Mouse (Mus musculus) liver, embryonic 14.5 days (tissue): ENCODE data around the gene Sh3bgr. TPM values are rescaled to one million over a fixed set of nuclear protein-coding genes. Genes with fewer than 3 reads are reported as not detected.

ENCODE experiments used
- ATAC-seq: fragments of 200-750 bp; cut with Nextera tagmentation; 2 replicates; pipeline ENCODE4 v1.8.0; 2017; ENCODE audit warnings: moderate number of reproducible peaks, mild to moderate bottlenecking, moderate library complexity; ENCODE audit not compliant: insufficient read depth
- DNase-seq, 3 experiments: peaks; one replicate each; pipeline ENCODE4 v3.0.0-alpha.2; 2012 to 2013; ENCODE audit warnings: low read depth in 3 of 3, low spot score in 3 of 3
- H3K27ac ChIP-seq: fragments of 300-500 bp; sonication (generic); 2 replicates; pipeline ENCODE4 v1.5.1; 2014; ENCODE audit warnings: moderate library complexity, mild to moderate bottlenecking, control low read depth, inconsistent platforms
- H3K27me3 ChIP-seq: fragments of 300-500 bp; sonication (generic); 2 replicates; pipeline ENCODE4 v1.6.1; 2014; ENCODE audit warnings: mild to moderate bottlenecking, low read length, moderate library complexity; ENCODE audit not compliant: control insufficient read depth, insufficient read depth
- H3K36me3 ChIP-seq: fragments of 300-500 bp; sonication (generic); replicated peaks from 2 replicates; pipeline ENCODE4 v1.6.1; 2014; ENCODE audit warnings: low read depth; ENCODE audit not compliant: control insufficient read depth, insufficient read depth
- H3K4me1 ChIP-seq, 2 experiments: fragments of 200-500 bp in 1 of 2; fragments of 300-500 bp in 1 of 2; sonication (generic) in 1 of 2; replicated peaks; 2 replicates each; pipeline ENCODE4 v1.6.1; 2012 to 2014; ENCODE audit warnings: antibody characterized with exemption in 1 of 2, inconsistent platforms in 1 of 2, low read length in 1 of 2; ENCODE audit not compliant: control insufficient read depth in 2 of 2, insufficient read depth in 2 of 2
- H3K4me2 ChIP-seq: fragments of 300-500 bp; sonication (generic); 2 replicates; pipeline ENCODE4 v1.6.1; 2014; ENCODE audit warnings: low read depth, mild to moderate bottlenecking, control low read depth, moderate library complexity
- H3K4me3 ChIP-seq, 2 experiments: fragments of 200-500 bp in 1 of 2; fragments of 300-500 bp in 1 of 2; sonication (generic) in 1 of 2; 2 replicates each; pipeline ENCODE4 v1.5.1; 2012 to 2014; ENCODE audit warnings: low read depth in 2 of 2, low read length in 2 of 2, mild to moderate bottlenecking in 2 of 2, control low read depth in 1 of 2, inconsistent platforms in 1 of 2, moderate library complexity in 1 of 2; ENCODE audit not compliant: insufficient read depth in 1 of 2
- H3K9ac ChIP-seq: fragments of 300-500 bp; sonication (generic); replicated peaks from 2 replicates; pipeline ENCODE4 v1.6.1; 2014; ENCODE audit warnings: mild to moderate bottlenecking, control low read depth, moderate library complexity
- H3K9me3 ChIP-seq: fragments of 300-500 bp; sonication (generic); 2 replicates; pipeline ENCODE4 v1.6.1; 2016; ENCODE audit warnings: low read length, mixed read lengths; ENCODE audit not compliant: control insufficient read depth
- CTCF ChIP-seq: IDR thresholded peaks from 2 replicates; pipeline ENCODE4 v1.5.1; 2016; ENCODE audit warnings: antibody characterized with exemption, low read depth, control low read depth
- EP300 ChIP-seq: IDR thresholded peaks from 2 replicates; pipeline ENCODE4 v1.6.1; 2016; ENCODE audit warnings: antibody characterized with exemption, low read depth
- WGBS: fragments of 180-500 bp; shearing (Covaris S2); extraction: QIAGEN DNeasy Blood & Tissue Kit; methylation state at CpG from one replicate; pipeline ENCODE4 v1.1.7; 2014; ENCODE audit not compliant: insufficient replicate concordance; 5-methylcytosine and 5-hydroxymethylcytosine counted together
- polyA plus RNA-seq, 2 experiments: library from polyadenylated mRNA; depleted of rRNA in 1 of 2; stranded (reverse) in 1 of 2; unstranded in 1 of 2; fragments of >200 nt; fragmentation: Nextera tagmentation in 1 of 2; extraction: Ambion mirVana in 1 of 2; gene quantifications; 2 replicates each; pipeline versions ENCODE4 v1.2.1 to v1.2.3; 2012 to 2014

Gene Sh3bgr
- polyA plus RNA-seq, 2 experiments: 0.29 to 0.30 TPM

DNA sequence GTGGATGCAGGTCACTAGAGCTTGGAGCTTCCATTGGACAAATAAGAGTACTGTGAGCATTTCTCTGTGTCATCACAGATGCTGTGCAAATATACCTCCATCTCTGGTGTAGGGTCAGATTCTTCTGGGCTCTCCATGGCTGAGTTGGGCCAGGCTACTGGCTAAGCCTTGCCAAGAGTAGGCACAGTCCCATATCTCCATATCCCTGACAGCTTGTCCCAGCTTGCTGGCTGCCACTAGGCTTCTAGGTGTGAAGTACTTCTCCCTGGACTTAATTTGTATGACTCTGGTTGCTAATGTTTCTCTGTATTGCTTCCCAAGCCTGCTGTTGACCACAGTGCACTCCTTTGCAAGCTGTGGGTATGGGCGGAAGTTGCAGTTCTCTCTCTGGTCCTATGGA, 51.9 kb downstream of the Sh3bgr start:
- DNase-seq (no peak), ATAC-seq (no peak)
- no peak for TF ChIP-seq CTCF
- no peaks in the 10 kb centered on the region; the same call in 1 of the 2 replicates for H3K9me3 ChIP-seq
- H3K4me1 ChIP-seq: no peaks in the 10 kb centered on the region
- 68% methylated on average over 1 of the region's 1 CpGs for WGBS
- no peak overlapping the region for H3K27ac ChIP-seq
- H3K36me3 ChIP-seq: no peaks in the 10 kb centered on the region
- H3K9ac ChIP-seq: no peak overlapping the region
- no peaks in the 10 kb centered on the region for H3K27me3 ChIP-seq
- H3K4me2 ChIP-seq: no peak overlapping the region
- no peak overlapping the region for H3K4me3 ChIP-seq

DNA sequence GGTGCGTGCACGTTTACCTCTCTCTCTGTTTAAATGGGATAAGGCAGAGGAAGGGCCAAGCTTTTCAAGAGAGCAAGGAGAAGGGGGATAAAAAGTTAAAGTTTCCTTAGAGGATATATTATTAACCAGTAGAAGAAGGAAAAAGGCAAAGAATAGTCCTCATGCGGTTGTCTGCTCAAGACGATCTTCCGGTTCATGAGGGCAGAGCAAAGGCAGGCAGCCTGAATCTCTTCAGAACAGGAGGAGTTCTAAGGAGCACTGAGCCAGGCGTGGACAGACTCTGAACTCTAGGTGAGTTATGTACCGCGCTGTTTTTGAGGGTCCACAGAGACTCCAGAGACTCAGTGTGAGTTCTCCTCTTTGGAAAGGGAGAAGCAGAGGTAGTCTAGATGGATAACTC, 58.2 kb downstream of the Sh3bgr start:
- TF ChIP-seq CTCF: no peak
- TF ChIP-seq EP300: no peak
- no peak overlapping the region for H3K4me2 ChIP-seq
- no peaks in the 10 kb centered on the region for H3K9me3 ChIP-seq
- H3K4me1 ChIP-seq: no peaks in the 10 kb centered on the region
- DNase-seq: no peak
- no peaks in the 10 kb centered on the region for H3K27me3 ChIP-seq
- H3K9ac ChIP-seq: no peak overlapping the region
- H3K36me3 ChIP-seq: no peaks in the 10 kb centered on the region
- 73% methylated on average over 8 of the region's 8 CpGs for WGBS
- no peak overlapping the region for H3K4me3 ChIP-seq
- no peak overlapping the region for H3K27ac ChIP-seq
- no peak for ATAC-seq

DNA sequence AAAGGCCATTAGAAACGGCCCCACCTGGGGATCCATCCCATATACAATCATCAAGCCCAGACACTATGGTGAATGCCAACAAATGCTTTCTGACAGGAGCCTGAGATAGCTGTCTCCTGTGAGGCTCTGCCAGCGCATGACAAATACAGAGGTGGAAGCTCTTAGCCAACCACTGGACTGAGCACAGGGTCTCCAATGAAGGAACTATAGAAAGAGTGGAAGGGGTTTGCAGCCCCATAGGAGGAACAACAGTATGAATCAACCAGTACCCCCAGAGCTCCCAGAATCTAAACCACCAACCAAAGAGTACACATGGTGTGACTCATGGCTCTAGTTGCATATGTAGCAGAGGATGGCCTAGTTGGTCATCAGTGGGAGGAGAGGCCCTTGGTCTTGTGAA, 71.5 kb downstream of the Sh3bgr start:
- H3K9ac ChIP-seq: no peak overlapping the region
- no peak overlapping the region for H3K4me2 ChIP-seq
- H3K36me3 ChIP-seq: no peaks in the 10 kb centered on the region
- no peak for TF ChIP-seq EP300
- no peak for TF ChIP-seq CTCF
- DNase-seq (no peak), ATAC-seq (no peak)
- H3K27ac ChIP-seq: no peak overlapping the region
- no peaks in the 10 kb centered on the region for H3K27me3 ChIP-seq
- 56% methylated on average over 2 of the region's 2 CpGs for WGBS
- 0 out of 4 replicates have a peak, but pooled peaks cover 0 to 2% of the 10 kb centered on the region in 2 experiments for H3K4me1 ChIP-seq
- H3K9me3 ChIP-seq: no peaks in the 10 kb centered on the region
- no peak overlapping the region for H3K4me3 ChIP-seq

DNA sequence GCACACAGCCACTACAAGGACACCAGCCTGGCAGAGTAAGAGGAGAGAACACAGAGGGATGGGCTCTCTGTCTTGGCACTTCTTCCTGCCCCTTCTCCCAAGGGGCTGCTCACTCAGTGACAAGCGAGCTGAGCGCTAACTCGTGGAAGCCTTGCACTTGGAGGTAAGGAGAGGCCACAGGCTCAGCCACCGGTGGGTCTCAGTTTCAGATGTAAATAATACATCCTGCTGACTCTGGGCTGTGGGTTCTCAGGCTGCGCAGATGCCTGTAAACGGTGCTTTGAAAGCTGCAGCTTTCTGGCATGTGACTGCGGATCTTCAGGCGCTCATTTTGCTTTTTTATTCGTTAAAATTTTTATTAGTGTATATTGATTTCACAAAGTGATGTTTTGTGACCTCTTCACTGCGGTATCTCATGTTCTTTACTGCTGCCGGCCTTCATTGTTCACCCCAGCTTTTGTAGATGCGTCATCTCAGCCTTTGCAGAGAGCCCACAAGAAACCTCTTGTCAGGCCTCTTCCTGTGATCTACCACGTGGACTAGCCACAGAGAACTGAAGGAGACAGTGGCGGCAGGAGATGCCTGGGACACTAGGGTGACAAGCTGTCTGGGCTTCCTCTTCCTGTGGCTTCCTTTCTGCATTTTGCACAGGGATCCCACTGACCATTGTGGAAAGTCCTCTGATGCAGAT, 72.8 kb downstream of the Sh3bgr start:
- Histone ChIP-seq H3K27me3 (no peaks in the 10 kb centered on the region), H3K36me3 (no peaks in the 10 kb centered on the region), H3K4me1 (0 out of 4 replicates have a peak, but pooled peaks cover 0 to 2% of the 10 kb centered on the region in 2 experiments), H3K4me2 (no peak overlapping the region), H3K4me3 (no peak overlapping the region), H3K9ac (no peak overlapping the region), H3K27ac (no peak overlapping the region), H3K9me3 (no peaks in the 10 kb centered on the region)
- ATAC-seq (no peak), DNase-seq (peak in 1 of 3 experiments; percentile 6)
- WGBS: 19% methylated on average over 14 of the region's 14 CpGs
- TF ChIP-seq CTCF (no peak), EP300 (no peak)

DNA sequence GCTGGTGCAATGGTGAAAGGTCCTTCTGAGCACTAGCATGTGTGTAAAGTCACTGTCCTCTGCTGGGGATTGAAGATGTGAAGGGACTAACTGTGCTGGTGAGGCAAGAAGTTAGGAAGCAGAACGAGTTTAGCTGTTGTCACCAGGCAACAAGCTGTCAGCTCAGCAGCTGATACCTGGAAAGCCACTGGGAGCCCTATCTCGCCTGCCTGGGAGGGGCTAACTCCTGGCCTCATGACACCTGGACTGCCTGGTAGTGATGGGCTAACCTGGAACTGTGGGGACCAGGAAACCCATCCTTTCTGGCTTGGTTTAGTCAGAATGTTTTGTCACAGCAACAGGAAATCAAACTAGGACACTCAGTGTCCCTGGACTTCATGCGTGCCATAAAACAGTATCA, 76.3 kb downstream of the Sh3bgr start:
- Histone ChIP-seq H3K4me1 (0 out of 4 replicates have a peak, but pooled peaks cover 0 to 2% of the 10 kb centered on the region in 2 experiments), H3K27me3 (peaks cover 15% of the 10 kb centered on the region), H3K36me3 (no peaks in the 10 kb centered on the region), H3K9ac (no peak overlapping the region), H3K27ac (no peak overlapping the region), H3K9me3 (no peaks in the 10 kb centered on the region), H3K4me3 (no peak overlapping the region), H3K4me2 (no peak overlapping the region)
- DNase-seq (no peak), ATAC-seq (no peak)
- WGBS: 44% methylated on average over 3 of the region's 3 CpGs
- TF ChIP-seq CTCF: no peak
- no peak for TF ChIP-seq EP300

Other genes with a start within 250 kb of the Sh3bgr start
- 19.9 and 28.9 TPM in 2 replicates for gene Psmg1, start 209.5 kb upstream of the Sh3bgr start, polyA plus RNA-seq (2012; rRNA removed)
- 43.7 and 49.5 TPM in 2 replicates for gene Psmg1, start 209.5 kb upstream of the Sh3bgr start, polyA plus RNA-seq (2014; fragmentation: Nextera tagmentation; extraction: Ambion mirVana)
- gene Brwd1, start 117.9 kb upstream of the Sh3bgr start, polyA plus RNA-seq (2012; rRNA removed): 4.8 and 7.3 TPM in 2 replicates
- gene Brwd1, start 117.9 kb upstream of the Sh3bgr start, polyA plus RNA-seq (2014; fragmentation: Nextera tagmentation; extraction: Ambion mirVana): 12.3 and 14.3 TPM in 2 replicates
- gene Hmgn1, start 72.7 kb upstream of the Sh3bgr start, polyA plus RNA-seq (2012; rRNA removed): 35.6 and 58.7 TPM in 2 replicates
- gene Hmgn1, start 72.7 kb upstream of the Sh3bgr start, polyA plus RNA-seq (2014; fragmentation: Nextera tagmentation; extraction: Ambion mirVana): 120 and 122 TPM in 2 replicates
- gene Wrb, start 55.0 kb upstream of the Sh3bgr start, polyA plus RNA-seq (2012; rRNA removed): 4.3 and 7.3 TPM in 2 replicates
- gene Wrb, start 55.0 kb upstream of the Sh3bgr start, polyA plus RNA-seq (2014; fragmentation: Nextera tagmentation; extraction: Ambion mirVana): 13.3 and 13.6 TPM in 2 replicates
- gene Lca5l, start 8.2 kb upstream of the Sh3bgr start, polyA plus RNA-seq (2012; rRNA removed): 0.03 and 0.04 TPM in 2 replicates
- gene Lca5l, start 8.2 kb upstream of the Sh3bgr start, polyA plus RNA-seq (2014; fragmentation: Nextera tagmentation; extraction: Ambion mirVana): not detected in 2 replicates
- gene B3galt5, start 35.4 kb downstream of the Sh3bgr start, polyA plus RNA-seq (2012; rRNA removed): 0.03 and 0.05 TPM in 2 replicates
- not detected in 2 replicates for gene B3galt5, start 35.4 kb downstream of the Sh3bgr start, polyA plus RNA-seq (2014; fragmentation: Nextera tagmentation; extraction: Ambion mirVana)
- gene Itgb2l, start 243.2 kb downstream of the Sh3bgr start, polyA plus RNA-seq (2012; rRNA removed): 1.0 and 1.1 TPM in 2 replicates
- gene Itgb2l, start 243.2 kb downstream of the Sh3bgr start, polyA plus RNA-seq (2014; fragmentation: Nextera tagmentation; extraction: Ambion mirVana): 1.9 TPM in 2 replicates